Mouse (Mus musculus) olfactory bulb, adult 2 months (tissue): ENCODE measurements around the gene Gpx3.

Source experiments
- CTCF ChIP-seq: fragments of 200-500 bp; IDR thresholded peaks from 2 replicates; pipeline ENCODE4 v1.5.1; 2012; ENCODE audit warnings: low read depth, mild to moderate bottlenecking, low read length, moderate library complexity; ENCODE audit not compliant: insufficient read depth
- POLR2A ChIP-seq: fragments of 200-500 bp; IDR thresholded peaks from 2 replicates; pipeline ENCODE4 v1.6.1; 2012; ENCODE audit warnings: mild to moderate bottlenecking, low read depth, low read length, moderate library complexity; ENCODE audit not compliant: insufficient read depth

GRCm38 (mm10) chr11:54921798-54922197 lies 19.5 kb downstream of the Gpx3 start:
- TF ChIP-seq CTCF (no peak), POLR2A (no peak)
